Mouse (Mus musculus): Measurements from ENCODE around the gene Lhx9. TPM values are rescaled to one million over a fixed set of nuclear protein-coding genes. Genes with fewer than 3 reads are reported as not detected.

The Lhx9 gene
- total RNA-seq, 1 experiment = 0.40 TPM

DNA sequence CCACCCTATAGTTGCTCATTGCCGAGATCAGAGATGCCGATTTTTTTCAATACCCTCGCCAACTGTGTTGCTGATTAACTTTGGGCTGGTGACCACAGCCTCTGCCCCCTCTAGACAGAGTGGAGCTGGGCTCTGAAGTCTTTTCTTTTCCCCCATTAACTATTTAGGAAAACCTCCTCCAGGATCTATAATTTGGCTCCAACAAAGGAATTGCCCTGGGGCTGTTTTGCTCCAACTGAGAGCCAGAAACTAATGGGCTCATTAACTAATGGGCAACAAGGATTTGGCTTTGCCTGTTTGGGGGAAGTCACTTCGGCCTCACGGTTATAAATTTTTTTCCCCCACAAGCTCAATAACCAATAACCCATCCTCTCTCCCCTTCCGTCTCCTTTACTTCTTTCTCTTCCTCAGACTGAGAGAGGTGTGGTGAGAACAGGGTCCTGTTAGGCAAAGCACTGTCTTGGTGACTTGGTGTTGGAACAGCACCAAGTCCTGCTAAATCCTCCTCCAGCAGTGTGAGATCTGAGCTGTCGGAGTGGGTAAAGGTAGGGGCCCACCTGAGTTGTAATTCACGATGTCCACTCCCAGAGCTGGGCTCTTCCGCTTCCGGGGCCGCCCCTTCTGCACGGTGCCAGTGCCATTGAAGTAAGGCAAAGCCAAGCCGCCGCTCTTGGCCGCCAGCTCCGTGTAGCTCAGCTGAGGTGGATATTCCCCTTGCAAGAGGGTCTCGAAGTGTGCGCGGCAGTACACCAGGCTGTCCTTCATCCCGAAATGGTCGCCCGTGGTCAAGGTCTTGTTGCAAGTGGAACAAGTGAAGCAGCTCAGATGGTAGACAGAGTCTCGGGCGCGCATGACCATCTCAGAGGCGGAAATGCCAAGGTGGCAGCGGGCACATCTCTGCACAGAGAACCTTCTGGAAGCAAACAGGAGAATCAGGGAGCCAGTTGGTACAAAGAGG is 10.3 kb downstream of the Lhx9 start:
- H3K36me3 ChIP-seq (ENCODE audit: control insufficient read depth, insufficient read depth, low read length, poor library complexity, severe bottlenecking) = no peaks in the 10 kb centered on the region
- in situ Hi-C loops (cut with MboI; ENCODE audit: low sequenced_read_pairs in 2 of 2, unreplicated experiment in 2 of 2) = loop anchor here (5.0 to 25.0 kb wide), 2 partner anchors 324 kb away; no protein-coding TSS in a partner anchor
- H3K4me3 ChIP-seq (ENCODE audit: insufficient read depth in 1 of 2, low read depth in 1 of 2, low read length in 2 of 2, poor library complexity in 1 of 2, severe bottlenecking in 1 of 2) = peak overlapping the region in 1 of 2 experiments; percentile 20; a peak in 1 of 4 replicates
- no peaks in the 10 kb centered on the region; a peak in 1 of 4 replicates for H3K4me1 ChIP-seq (ENCODE audit: control insufficient read depth in 2 of 2, insufficient read depth in 2 of 2, low read length in 2 of 2, poor library complexity in 1 of 2)
- no peaks in the 10 kb centered on the region for H3K9me3 ChIP-seq (ENCODE audit: control insufficient read depth, insufficient read depth, low read depth, low read length)
- TF ChIP-seq ZNF384 (IDR thresholded peaks at IDR 0.05; ENCODE audit: low read depth, low read length) = no peak
- no peak for TF ChIP-seq CHD2 (IDR thresholded peaks at IDR 0.05; ENCODE audit: low read depth, low read length)
- no peak for TF ChIP-seq HCFC1 (IDR thresholded peaks at IDR 0.05; ENCODE audit: borderline replicate concordance, insufficient read depth, low read length)
- no peak for TF ChIP-seq ZC3H11A (IDR thresholded peaks at IDR 0.05; ENCODE audit: borderline replicate concordance, low read depth, low read length)
- no peak for TF ChIP-seq MAFK (IDR thresholded peaks at IDR 0.05; ENCODE audit: insufficient read depth, low read depth, low read length)
- H3K9ac ChIP-seq (ENCODE audit: insufficient read depth, low read depth, low read length, poor library complexity, severe bottlenecking) = no peak overlapping the region
- H3K27ac ChIP-seq (ENCODE audit: insufficient read depth, low read depth, low read length, poor library complexity, severe bottlenecking) = no peak overlapping the region
- no peak for DNase-seq (ENCODE audit: low read depth, low spot score)

DNA sequence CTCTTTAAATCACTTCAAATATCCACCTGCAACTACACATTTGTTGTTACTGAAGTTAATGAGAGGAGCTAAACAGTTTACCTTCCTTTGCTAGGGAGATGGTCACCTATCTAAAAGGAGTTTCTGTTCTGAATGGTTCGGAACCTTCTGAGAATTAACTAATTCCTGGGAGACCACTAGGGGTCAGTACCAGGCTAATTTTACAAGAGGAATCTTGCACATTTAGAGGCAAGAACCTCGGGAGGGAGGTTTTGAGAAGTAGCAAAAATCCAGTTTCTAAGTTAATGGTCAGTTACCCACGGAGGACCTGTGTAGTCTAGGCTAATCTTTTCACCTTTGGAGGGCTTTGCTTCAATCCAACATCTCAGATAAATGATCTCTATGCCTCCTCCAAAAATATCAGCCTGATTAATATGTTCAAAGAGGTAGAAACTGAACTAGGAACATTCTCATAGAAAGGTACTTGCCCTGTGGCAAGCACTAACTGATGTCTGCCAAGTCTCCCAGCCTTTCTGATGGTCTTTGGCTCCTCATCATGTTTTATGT is 12.9 kb downstream of the Lhx9 start:
- TF ChIP-seq ZC3H11A (IDR thresholded peaks at IDR 0.05; ENCODE audit: borderline replicate concordance, low read depth, low read length) = peak; percentile 52
- TF ChIP-seq HCFC1 (IDR thresholded peaks at IDR 0.05; ENCODE audit: borderline replicate concordance, insufficient read depth, low read length) = no peak
- no peak for DNase-seq (ENCODE audit: low read depth, low spot score)
- in situ Hi-C loops (cut with MboI; ENCODE audit: low sequenced_read_pairs in 2 of 2, unreplicated experiment in 2 of 2) = loop anchor here (5.0 to 25.0 kb wide), 2 partner anchors 327 kb away; no protein-coding TSS in a partner anchor
- Histone ChIP-seq H3K36me3 (ENCODE audit: control insufficient read depth, insufficient read depth, low read length, poor library complexity, severe bottlenecking) (no peaks in the 10 kb centered on the region), H3K4me1 (ENCODE audit: control insufficient read depth in 2 of 2, insufficient read depth in 2 of 2, low read length in 2 of 2, poor library complexity in 1 of 2) (peaks cover 0 to 2% of the 10 kb centered on the region in 2 experiments; a peak in 1 of 4 replicates), H3K9ac (ENCODE audit: insufficient read depth, low read depth, low read length, poor library complexity, severe bottlenecking) (no peak overlapping the region), H3K27ac (ENCODE audit: insufficient read depth, low read depth, low read length, poor library complexity, severe bottlenecking) (no peak overlapping the region), H3K4me3 (ENCODE audit: insufficient read depth in 1 of 2, low read depth in 1 of 2, low read length in 2 of 2, poor library complexity in 1 of 2, severe bottlenecking in 1 of 2) (no peak overlapping the region), H3K9me3 (ENCODE audit: control insufficient read depth, insufficient read depth, low read depth, low read length) (no peaks in the 10 kb centered on the region)

DNA sequence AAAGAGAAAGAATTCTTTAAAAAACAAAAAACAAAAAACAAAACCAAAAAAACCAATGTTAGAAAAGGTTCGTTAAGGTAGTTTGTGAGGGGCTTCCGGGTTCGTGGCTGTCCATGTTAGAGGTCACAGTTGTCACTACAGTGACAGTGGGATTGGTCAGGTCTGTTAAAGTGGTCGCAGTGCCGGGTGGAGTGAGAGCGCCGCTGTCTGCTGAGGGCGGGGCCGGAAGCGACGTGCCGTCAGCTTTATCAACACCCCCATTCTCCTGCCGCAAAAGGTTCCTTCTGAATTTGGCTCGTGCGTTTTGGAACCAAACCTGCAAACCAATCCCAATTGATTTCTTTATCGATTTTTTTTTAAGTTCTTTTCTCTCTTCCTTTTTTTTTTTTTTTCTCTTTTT is 17.1 kb downstream of the Lhx9 start:
- Histone ChIP-seq H3K9ac (ENCODE audit: insufficient read depth, low read depth, low read length, poor library complexity, severe bottlenecking) (no peak overlapping the region; the same call in 1 of the 2 replicates), H3K36me3 (ENCODE audit: control insufficient read depth, insufficient read depth, low read length, poor library complexity, severe bottlenecking) (no peaks in the 10 kb centered on the region), H3K4me3 (ENCODE audit: insufficient read depth in 1 of 2, low read depth in 1 of 2, low read length in 2 of 2, poor library complexity in 1 of 2, severe bottlenecking in 1 of 2) (0 out of 4 replicates have a peak overlapping the region, but pooled peaks of 1 of the 2 experiments have one; percentile 41), H3K9me3 (ENCODE audit: control insufficient read depth, insufficient read depth, low read depth, low read length) (no peaks in the 10 kb centered on the region), H3K4me1 (ENCODE audit: control insufficient read depth in 2 of 2, insufficient read depth in 2 of 2, low read length in 2 of 2, poor library complexity in 1 of 2) (peaks cover 0 to 2% of the 10 kb centered on the region in 2 experiments; a peak in 1 of 4 replicates), H3K27ac (ENCODE audit: insufficient read depth, low read depth, low read length, poor library complexity, severe bottlenecking) (no peak overlapping the region)
- TF ChIP-seq HCFC1 (IDR thresholded peaks at IDR 0.05; ENCODE audit: borderline replicate concordance, insufficient read depth, low read length) = no peak
- TF ChIP-seq ZC3H11A (IDR thresholded peaks at IDR 0.05; ENCODE audit: borderline replicate concordance, low read depth, low read length) = no peak
- no peak for TF ChIP-seq ZNF384 (IDR thresholded peaks at IDR 0.05; ENCODE audit: low read depth, low read length)
- no peak for TF ChIP-seq MAFK (IDR thresholded peaks at IDR 0.05; ENCODE audit: insufficient read depth, low read depth, low read length)
- TF ChIP-seq CHD2 (IDR thresholded peaks at IDR 0.05; ENCODE audit: low read depth, low read length) = no peak
- in situ Hi-C loops (cut with MboI; ENCODE audit: low sequenced_read_pairs in 2 of 2, unreplicated experiment in 2 of 2) = loop anchor here in 1 of 2 experiments (25.0 kb wide), 1 partner anchor 331 kb away; no protein-coding TSS in a partner anchor
- DNase-seq (ENCODE audit: low read depth, low spot score) = no peak

DNA sequence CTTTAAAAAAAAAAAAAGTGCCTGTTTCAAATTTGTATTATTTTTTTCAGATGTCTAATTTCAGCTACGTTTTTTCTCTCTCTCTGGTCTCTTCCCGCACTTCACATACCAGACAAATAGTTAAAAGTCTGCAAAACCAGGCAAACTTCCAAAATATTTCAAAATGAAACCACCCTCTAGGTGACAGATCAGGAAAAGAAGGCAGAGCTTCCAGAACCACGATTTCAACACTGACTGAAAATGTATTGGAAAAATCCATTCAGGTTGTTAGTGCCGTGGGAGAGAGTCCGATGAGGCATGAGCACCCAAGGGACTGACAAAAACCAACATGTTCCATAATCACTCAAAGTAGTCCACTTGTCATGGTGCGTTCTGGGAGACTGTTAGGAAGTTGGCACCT is 21.5 kb downstream of the Lhx9 start:
- no peak overlapping the region for H3K4me3 ChIP-seq (ENCODE audit: insufficient read depth in 1 of 2, low read depth in 1 of 2, low read length in 2 of 2, poor library complexity in 1 of 2, severe bottlenecking in 1 of 2)
- in situ Hi-C loops (cut with MboI; ENCODE audit: low sequenced_read_pairs in 2 of 2, unreplicated experiment in 2 of 2) = loop anchor here in 1 of 2 experiments (25.0 kb wide), 1 partner anchor 335 kb away; no protein-coding TSS in a partner anchor
- peaks cover 0 to 2% of the 10 kb centered on the region in 2 experiments; a peak in 1 of 4 replicates for H3K4me1 ChIP-seq (ENCODE audit: control insufficient read depth in 2 of 2, insufficient read depth in 2 of 2, low read length in 2 of 2, poor library complexity in 1 of 2)
- H3K9ac ChIP-seq (ENCODE audit: insufficient read depth, low read depth, low read length, poor library complexity, severe bottlenecking) = no peak overlapping the region
- DNase-seq (ENCODE audit: low read depth, low spot score) = no peak
- H3K27ac ChIP-seq (ENCODE audit: insufficient read depth, low read depth, low read length, poor library complexity, severe bottlenecking) = no peak overlapping the region
- TF ChIP-seq ZNF384 (IDR thresholded peaks at IDR 0.05; ENCODE audit: low read depth, low read length) (no peak), MAFK (IDR thresholded peaks at IDR 0.05; ENCODE audit: insufficient read depth, low read depth, low read length) (no peak), HCFC1 (IDR thresholded peaks at IDR 0.05; ENCODE audit: borderline replicate concordance, insufficient read depth, low read length) (no peak), ZC3H11A (IDR thresholded peaks at IDR 0.05; ENCODE audit: borderline replicate concordance, low read depth, low read length) (no peak), CHD2 (IDR thresholded peaks at IDR 0.05; ENCODE audit: low read depth, low read length) (no peak)
- no peaks in the 10 kb centered on the region for H3K9me3 ChIP-seq (ENCODE audit: control insufficient read depth, insufficient read depth, low read depth, low read length)
- H3K36me3 ChIP-seq (ENCODE audit: control insufficient read depth, insufficient read depth, low read length, poor library complexity, severe bottlenecking) = no peaks in the 10 kb centered on the region

Data from ES-E14 (cell line).